Mouse (Mus musculus): ENCODE measurements at regions not wholly inside any gene's neighbourhood (a gene's known extent, or its start where the extent isn't known, plus 50 kb on each side); places are given as distances from the start of the nearest gene placed in this dataset.
A peak's percentile ranks its signal among the peaks of the same experiment; 100 is the strongest.

- Histone ChIP-seq H3K9me3 (no peaks in the 10 kb centered on the region), H3K4me2 (peak overlapping the region; percentile 21; the same call in 1 of the 2 replicates), H3K27me3 (no peaks in the 10 kb centered on the region), H3K27ac (peak overlapping the region; percentile 85), H3K4me1 (peaks cover 48% of the 10 kb centered on the region), H3K9ac (no peak overlapping the region), H3K36me3 (no peaks in the 10 kb centered on the region), H3K4me3 (no peak overlapping the region)
- WGBS = 53% methylated on average over 13 of the region's 13 CpGs
- ATAC-seq (ENCODE audit: insufficient number of reproducible peaks, insufficient read depth, low FRiP score, low TSS enrichment, low read depth) = no peak
These were observed 70.9 kb downstream of the Asb1 start for GRCm38 (mm10) chr1:91611281-91611680.

GRCm38 (mm10) chr1:91611694-91612093 is 71.3 kb downstream of the Asb1 start:
- no peak overlapping the region for H3K4me3 ChIP-seq
- ATAC-seq (ENCODE audit: insufficient number of reproducible peaks, insufficient read depth, low FRiP score, low TSS enrichment, low read depth) = 0 out of 2 replicates have a peak, but pooled peaks have one; percentile 26
- 46% methylated on average over 16 of the region's 16 CpGs for WGBS
- no peaks in the 10 kb centered on the region for H3K27me3 ChIP-seq
- peak overlapping the region; percentile 85 for H3K27ac ChIP-seq
- H3K36me3 ChIP-seq = no peaks in the 10 kb centered on the region
- peak overlapping the region; percentile 32; the same call in 1 of the 2 replicates for H3K9ac ChIP-seq
- H3K4me2 ChIP-seq = peak overlapping the region; percentile 21
- H3K9me3 ChIP-seq = no peaks in the 10 kb centered on the region
- H3K4me1 ChIP-seq = peaks cover 44% of the 10 kb centered on the region

- no peak for ATAC-seq (ENCODE audit: insufficient number of reproducible peaks, insufficient read depth, low FRiP score, low TSS enrichment, low read depth)
- no peak overlapping the region for H3K4me2 ChIP-seq
- H3K27ac ChIP-seq = no peak overlapping the region
- H3K4me3 ChIP-seq = no peak overlapping the region
- WGBS = 33% methylated on average over 3 of the region's 3 CpGs
- no peaks in the 10 kb centered on the region for H3K9me3 ChIP-seq
- peaks cover 40% of the 10 kb centered on the region for H3K4me1 ChIP-seq
- H3K27me3 ChIP-seq = no peaks in the 10 kb centered on the region
- no peaks in the 10 kb centered on the region for H3K36me3 ChIP-seq
- H3K9ac ChIP-seq = no peak overlapping the region
These were observed 72.6 kb downstream of the Asb1 start for GRCm38 (mm10) chr1:91612912-91613311.

GRCm38 (mm10) chr1:91615396-91615795 is 75.1 kb downstream of the Asb1 start:
- 62% methylated on average over 5 of the region's 5 CpGs for WGBS
- no peak for ATAC-seq (ENCODE audit: insufficient number of reproducible peaks, insufficient read depth, low FRiP score, low TSS enrichment, low read depth)
- Histone ChIP-seq H3K9me3 (no peaks in the 10 kb centered on the region), H3K4me3 (no peak overlapping the region), H3K4me1 (peaks cover 38% of the 10 kb centered on the region), H3K4me2 (no peak overlapping the region), H3K27me3 (no peaks in the 10 kb centered on the region), H3K36me3 (no peaks in the 10 kb centered on the region), H3K27ac (no peak overlapping the region; the same call in 1 of the 2 replicates), H3K9ac (no peak overlapping the region)

- no peaks in the 10 kb centered on the region for H3K36me3 ChIP-seq
- no peak overlapping the region for H3K4me3 ChIP-seq
- H3K9me3 ChIP-seq = no peaks in the 10 kb centered on the region
- no peak overlapping the region for H3K4me2 ChIP-seq
- H3K4me1 ChIP-seq = peaks cover 10% of the 10 kb centered on the region; the same call in 1 of the 2 replicates
- no peak for ATAC-seq (ENCODE audit: insufficient number of reproducible peaks, insufficient read depth, low FRiP score, low TSS enrichment, low read depth)
- H3K27me3 ChIP-seq = no peaks in the 10 kb centered on the region
- no peak overlapping the region for H3K9ac ChIP-seq
- no peak overlapping the region for H3K27ac ChIP-seq
- WGBS = 78% methylated on average over 14 of the region's 14 CpGs
These were observed 78.3 kb downstream of the Asb1 start for GRCm38 (mm10) chr1:91618527-91619135.

- Histone ChIP-seq H3K36me3 (no peaks in the 10 kb centered on the region), H3K27ac (no peak overlapping the region), H3K9me3 (no peaks in the 10 kb centered on the region), H3K4me1 (peaks cover 30% of the 10 kb centered on the region), H3K27me3 (no peaks in the 10 kb centered on the region), H3K4me3 (no peak overlapping the region), H3K4me2 (no peak overlapping the region), H3K9ac (no peak overlapping the region)
- 76% methylated on average over 5 of the region's 5 CpGs for WGBS
- ATAC-seq (ENCODE audit: insufficient number of reproducible peaks, insufficient read depth, low FRiP score, low TSS enrichment, low read depth) = no peak
These were observed 80.8 kb downstream of the Asb1 start for GRCm38 (mm10) chr1:91621141-91621540.

GRCm38 (mm10) chr1:91622874-91623273 is 82.5 kb downstream of the Asb1 start:
- Histone ChIP-seq H3K9ac (no peak overlapping the region), H3K36me3 (no peaks in the 10 kb centered on the region), H3K4me2 (no peak overlapping the region), H3K4me3 (no peak overlapping the region), H3K9me3 (no peaks in the 10 kb centered on the region), H3K27ac (no peak overlapping the region), H3K27me3 (no peaks in the 10 kb centered on the region), H3K4me1 (peaks cover 30% of the 10 kb centered on the region)
- no peak for ATAC-seq (ENCODE audit: insufficient number of reproducible peaks, insufficient read depth, low FRiP score, low TSS enrichment, low read depth)
- whole genome bisulfite sequencing = 83% methylated on average over 5 of the region's 5 CpGs

- Histone ChIP-seq H3K9ac (no peak overlapping the region), H3K27ac (peak overlapping the region; percentile 78), H3K4me1 (peaks cover 27% of the 10 kb centered on the region), H3K27me3 (no peaks in the 10 kb centered on the region), H3K36me3 (no peaks in the 10 kb centered on the region), H3K4me2 (no peak overlapping the region), H3K9me3 (no peaks in the 10 kb centered on the region), H3K4me3 (no peak overlapping the region)
- WGBS = 37% methylated on average over 8 of the region's 8 CpGs
- ATAC-seq (ENCODE audit: insufficient number of reproducible peaks, insufficient read depth, low FRiP score, low TSS enrichment, low read depth) = no peak
These were observed 83.7 kb downstream of the Asb1 start for GRCm38 (mm10) chr1:91624028-91624427.

GRCm38 (mm10) chr1:91624531-91625300 is 84.4 kb downstream of the Asb1 start:
- peaks cover 26% of the 10 kb centered on the region for H3K4me1 ChIP-seq
- no peak overlapping the region for H3K4me3 ChIP-seq
- H3K4me2 ChIP-seq = no peak overlapping the region
- no peak overlapping the region for H3K9ac ChIP-seq
- no peak for ATAC-seq (ENCODE audit: insufficient number of reproducible peaks, insufficient read depth, low FRiP score, low TSS enrichment, low read depth)
- peak overlapping the region; percentile 78 for H3K27ac ChIP-seq
- H3K36me3 ChIP-seq = no peaks in the 10 kb centered on the region
- 61% methylated on average over 11 of the region's 11 CpGs for WGBS
- H3K9me3 ChIP-seq = no peaks in the 10 kb centered on the region
- H3K27me3 ChIP-seq = no peaks in the 10 kb centered on the region

- no peaks in the 10 kb centered on the region for H3K36me3 ChIP-seq
- no peak overlapping the region for H3K9ac ChIP-seq
- no peak overlapping the region for H3K4me2 ChIP-seq
- no peaks in the 10 kb centered on the region for H3K9me3 ChIP-seq
- H3K27me3 ChIP-seq = no peaks in the 10 kb centered on the region
- H3K4me3 ChIP-seq = no peak overlapping the region
- ATAC-seq (ENCODE audit: insufficient number of reproducible peaks, insufficient read depth, low FRiP score, low TSS enrichment, low read depth) = no peak
- WGBS = 68% methylated on average over 11 of the region's 11 CpGs
- H3K27ac ChIP-seq = peak overlapping the region; percentile 78; the same call in 1 of the 2 replicates
- H3K4me1 ChIP-seq = peaks cover 37% of the 10 kb centered on the region
These were observed 85.7 kb downstream of the Asb1 start for GRCm38 (mm10) chr1:91626090-91626489.

- Histone ChIP-seq H3K4me3 (no peak overlapping the region), H3K4me1 (peaks cover 47% of the 10 kb centered on the region), H3K9ac (no peak overlapping the region), H3K27ac (peak overlapping the region; percentile 57), H3K27me3 (no peaks in the 10 kb centered on the region), H3K36me3 (no peaks in the 10 kb centered on the region), H3K4me2 (no peak overlapping the region), H3K9me3 (no peaks in the 10 kb centered on the region)
- no peak for ATAC-seq (ENCODE audit: insufficient number of reproducible peaks, insufficient read depth, low FRiP score, low TSS enrichment, low read depth)
- WGBS = 41% methylated on average over 12 of the region's 12 CpGs
These were observed 89.9 kb downstream of the Asb1 start for GRCm38 (mm10) chr1:91630206-91630605.

GRCm38 (mm10) chr1:91630871-91631410 is 90.6 kb downstream of the Asb1 start:
- no peaks in the 10 kb centered on the region for H3K27me3 ChIP-seq
- H3K27ac ChIP-seq = peak overlapping the region; percentile 66
- H3K36me3 ChIP-seq = no peaks in the 10 kb centered on the region
- no peak overlapping the region for H3K9ac ChIP-seq
- no peak overlapping the region for H3K4me3 ChIP-seq
- 75% methylated on average over 6 of the region's 6 CpGs for WGBS
- no peak for ATAC-seq (ENCODE audit: insufficient number of reproducible peaks, insufficient read depth, low FRiP score, low TSS enrichment, low read depth)
- no peaks in the 10 kb centered on the region for H3K9me3 ChIP-seq
- H3K4me1 ChIP-seq = peaks cover 40% of the 10 kb centered on the region
- H3K4me2 ChIP-seq = no peak overlapping the region
